Mouse (Mus musculus) left cerebral cortex, adult 8-10 months (tissue): ENCODE measurements at regions not wholly inside any gene's neighbourhood (a gene's known extent, or its start where the extent isn't known, plus 50 kb on each side); places are given as distances from the start of the nearest gene placed in this dataset.

Source experiments
- DNase-seq, 2 experiments: peaks; one replicate each; pipeline ENCODE4 v3.0.0; 2022; ENCODE audit warnings: low spot score in 2 of 2

DNA sequence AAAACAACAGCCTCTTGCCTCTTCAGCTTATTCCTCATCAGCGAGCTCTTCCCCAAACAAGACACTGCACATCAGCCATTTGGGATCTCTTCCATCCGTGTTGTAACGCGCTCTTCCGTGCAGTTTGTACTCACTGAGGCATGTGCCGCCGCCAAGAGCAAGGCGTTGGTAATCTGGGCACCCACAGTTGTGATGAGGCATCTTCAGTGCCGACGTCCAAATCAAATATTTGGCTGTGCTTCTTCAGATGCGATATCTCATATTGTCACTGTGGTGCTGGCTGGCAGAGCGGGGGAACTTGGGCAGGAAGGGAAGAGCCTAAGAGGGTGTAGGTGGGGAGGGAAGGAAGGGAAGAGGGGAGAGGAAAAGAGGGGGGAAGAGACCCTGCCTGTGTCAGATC lies 439.2 kb downstream of the Tmem182 start:
- peak in 1 of 2 experiments; percentile 11 for DNase-seq

DNA sequence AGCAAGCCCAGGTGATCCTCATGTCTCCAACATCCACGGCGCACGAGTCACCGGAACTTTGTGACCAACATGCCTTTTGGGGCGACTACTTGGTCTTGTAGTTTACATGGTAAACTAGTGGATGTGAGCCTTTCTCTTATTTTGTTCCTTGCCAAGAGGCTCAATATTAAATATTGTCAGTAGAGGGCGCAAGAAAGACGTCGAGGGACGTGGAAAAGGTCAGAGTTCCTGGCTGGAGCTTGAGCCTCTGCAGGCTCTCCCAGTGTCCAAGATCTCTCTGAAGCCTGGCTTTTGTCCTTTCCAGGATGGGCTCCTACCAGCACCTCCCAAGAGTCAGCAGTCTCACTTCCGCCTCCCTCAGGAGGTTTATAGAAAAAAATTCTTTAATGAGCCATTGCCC lies 458.8 kb downstream of the Tmem182 start:
- no peak for DNase-seq

DNA sequence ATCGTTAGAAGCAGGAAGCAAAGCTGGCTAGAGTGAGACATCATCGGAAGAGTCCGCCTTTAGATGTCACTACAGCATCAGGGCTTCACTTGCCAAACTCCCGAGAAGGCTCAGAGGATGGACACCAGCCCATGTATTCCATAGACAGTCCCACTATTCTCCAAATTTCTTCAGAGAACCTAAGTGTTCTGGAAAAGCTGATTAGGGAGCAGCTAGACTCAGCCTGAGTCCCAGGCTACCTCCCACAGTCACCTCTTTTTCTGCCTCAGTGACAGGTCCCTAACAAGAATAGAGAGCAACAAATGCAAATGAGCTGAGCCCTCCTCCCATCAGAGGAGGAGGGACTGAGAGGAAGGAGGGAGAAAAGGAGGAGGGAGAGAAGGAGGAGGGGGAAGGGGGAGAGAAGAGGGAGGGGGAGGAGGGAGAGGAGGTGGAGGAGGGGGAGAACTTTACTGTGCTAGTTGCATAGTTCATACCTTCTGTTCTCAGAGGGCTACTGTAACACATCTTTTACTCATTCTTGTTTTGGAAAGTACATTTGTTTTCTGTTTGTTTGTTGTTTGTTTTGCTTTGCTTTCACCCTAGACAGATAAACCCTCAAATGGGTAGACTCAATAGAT lies 465.8 kb downstream of the Tmem182 start:
- no peak for DNase-seq

DNA sequence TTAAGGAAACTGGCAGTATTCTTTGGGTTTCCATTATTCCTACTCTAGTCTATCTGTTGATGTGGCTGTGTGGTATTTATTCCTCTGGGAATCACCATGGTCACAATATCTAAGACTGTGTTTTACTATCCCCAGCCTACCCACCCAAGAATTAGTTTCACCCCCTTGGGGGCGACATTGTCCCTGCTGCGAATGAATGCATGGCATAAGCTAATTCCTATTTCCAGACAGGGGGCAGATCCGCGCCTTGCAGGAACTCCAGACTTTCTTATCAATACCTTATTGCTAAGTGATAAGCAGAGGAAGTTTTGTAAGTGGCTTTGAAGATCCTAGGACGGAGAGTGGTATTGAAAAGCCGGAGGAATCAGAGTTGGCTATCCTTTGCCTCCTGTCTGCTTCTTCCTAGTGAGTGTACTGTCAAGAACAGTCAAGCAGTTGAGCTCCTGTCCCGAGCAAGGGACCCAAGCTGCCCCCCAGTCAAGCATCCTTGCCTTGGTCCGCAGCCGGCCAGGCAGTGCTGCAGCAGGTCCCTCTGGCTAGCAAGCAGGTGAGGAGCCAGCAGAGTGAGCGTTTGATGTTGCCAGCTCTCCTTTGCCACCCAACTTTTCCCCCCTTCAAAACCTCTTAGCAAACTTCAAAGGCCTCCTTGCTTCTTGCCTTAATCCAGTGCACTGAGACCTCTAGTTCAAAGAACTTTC lies 469.3 kb downstream of the Tmem182 start:
- no peak for DNase-seq

DNA sequence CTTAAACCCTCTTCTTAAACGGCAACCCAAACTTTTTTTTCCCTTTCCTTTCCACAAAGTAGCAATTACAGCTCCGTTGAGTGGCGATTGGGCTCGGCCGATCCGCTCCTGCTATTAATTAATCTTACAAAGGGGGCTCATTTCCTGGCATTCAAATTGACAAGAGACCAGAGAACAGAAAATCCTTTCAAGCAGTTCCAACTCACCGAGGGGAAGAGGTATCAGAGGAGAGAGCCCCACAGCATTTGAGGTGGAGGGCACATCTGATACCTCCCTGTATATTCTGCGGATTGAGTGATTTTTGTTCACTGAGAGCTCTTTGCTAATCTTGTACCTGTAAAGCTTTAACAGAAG lies 469.8 kb downstream of the Tmem182 start:
- DNase-seq = no peak

DNA sequence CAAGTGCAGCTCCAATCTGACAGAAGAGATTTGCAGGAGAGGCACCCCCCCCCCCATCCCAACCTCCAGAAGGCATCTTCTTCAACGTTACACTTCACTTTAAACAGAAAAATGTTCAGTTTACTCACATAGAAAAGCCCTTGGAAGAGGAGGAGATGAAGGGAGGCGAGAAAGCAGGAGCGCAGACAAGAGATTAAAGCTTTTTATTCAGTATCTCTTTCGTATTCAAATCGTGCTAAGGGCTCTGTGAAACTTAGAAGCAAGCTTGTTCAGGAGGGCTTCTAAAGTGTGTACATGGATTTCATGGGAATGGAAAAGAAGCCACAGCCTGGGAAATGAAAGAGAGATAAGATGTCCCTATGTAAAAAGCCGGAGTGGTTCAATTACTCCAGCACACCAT lies 470.2 kb downstream of the Tmem182 start:
- no peak for DNase-seq

DNA sequence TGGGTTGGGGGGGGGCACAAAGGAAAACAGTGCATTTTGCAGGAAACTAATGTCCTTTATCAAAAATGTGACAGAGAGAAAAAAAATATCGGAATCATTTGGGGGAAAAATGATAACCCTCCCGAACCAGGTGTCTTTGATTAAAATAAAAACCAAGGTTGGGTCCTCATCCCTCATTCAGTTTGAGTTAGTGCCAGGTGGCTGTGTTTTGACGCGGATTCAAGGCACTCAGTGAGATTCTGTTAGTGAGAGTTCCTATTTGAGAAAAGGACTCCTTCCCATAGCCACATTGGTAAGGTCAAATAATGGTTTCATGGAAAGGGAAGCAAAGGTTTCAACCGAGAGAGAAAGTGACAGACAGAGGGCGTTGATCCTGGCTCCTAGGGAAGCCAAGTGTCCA lies 470.9 kb downstream of the Tmem182 start:
- DNase-seq = no peak

DNA sequence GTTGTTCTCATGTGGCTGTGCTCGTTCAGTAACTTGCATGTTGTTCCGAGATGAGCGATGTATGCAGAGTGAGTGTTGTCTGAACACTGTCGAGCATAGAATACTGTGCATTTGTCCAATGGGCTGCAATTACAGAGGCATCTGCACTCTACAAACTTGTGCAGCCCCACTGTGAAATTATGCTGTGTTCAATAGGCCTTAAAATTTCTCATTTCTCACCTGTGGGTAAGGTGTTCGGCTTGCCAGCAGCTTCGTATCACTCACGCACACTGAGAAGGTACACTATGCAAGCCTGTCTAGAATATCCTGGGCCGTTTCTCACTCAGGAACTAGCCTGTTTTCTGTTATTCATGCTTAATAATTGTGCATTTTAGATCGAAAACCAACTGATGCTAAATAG lies 479.8 kb downstream of the Tmem182 start:
- DNase-seq = no peak

DNA sequence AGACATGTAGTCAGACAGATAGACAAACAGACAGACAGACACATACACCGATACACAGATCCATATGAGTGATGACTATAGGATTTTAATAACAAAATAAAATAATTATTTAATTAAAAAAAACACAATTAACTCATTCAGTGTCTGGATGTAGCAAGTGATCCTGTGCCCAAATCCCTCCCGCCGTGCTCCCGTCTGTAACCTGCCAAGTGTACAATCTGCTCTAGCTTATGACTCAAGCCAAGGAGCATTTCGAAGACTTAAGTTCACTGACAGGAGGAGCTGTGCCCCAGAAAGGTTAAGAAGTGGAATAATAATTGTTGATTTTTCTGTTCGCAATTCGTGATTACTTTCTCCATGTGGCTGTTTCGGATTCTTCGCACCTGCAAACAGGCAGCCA lies 480.8 kb downstream of the Tmem182 start:
- DNase-seq = no peak

DNA sequence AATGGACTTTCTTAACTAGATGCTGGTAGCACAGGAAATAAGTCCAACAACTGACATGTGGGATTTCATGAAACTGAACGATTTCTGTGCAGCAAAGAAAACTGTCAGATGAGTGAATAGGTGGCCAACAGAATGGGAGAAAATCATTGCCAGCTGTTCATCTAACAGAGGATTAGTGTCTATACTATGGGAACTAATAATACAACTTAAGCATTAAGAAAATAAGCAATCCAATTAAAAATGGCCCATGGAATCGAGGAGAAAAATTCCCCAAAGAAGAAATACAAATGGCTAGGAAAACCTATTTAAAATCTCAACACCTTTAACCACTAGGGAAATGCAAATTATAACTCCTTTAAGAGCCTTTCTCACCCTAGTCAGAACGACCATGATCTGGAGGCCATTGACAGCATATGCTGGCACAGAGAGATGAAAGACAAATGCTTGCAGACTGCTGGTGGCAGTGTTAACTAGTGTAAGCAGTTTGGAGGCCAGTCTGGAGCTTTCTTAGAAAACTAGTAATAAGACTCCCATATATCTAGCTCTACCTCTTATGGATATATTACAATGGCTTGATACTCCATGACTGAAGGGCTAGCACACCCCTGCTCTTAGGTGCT lies 521.6 kb downstream of the Tmem182 start:
- no peak for DNase-seq

DNA sequence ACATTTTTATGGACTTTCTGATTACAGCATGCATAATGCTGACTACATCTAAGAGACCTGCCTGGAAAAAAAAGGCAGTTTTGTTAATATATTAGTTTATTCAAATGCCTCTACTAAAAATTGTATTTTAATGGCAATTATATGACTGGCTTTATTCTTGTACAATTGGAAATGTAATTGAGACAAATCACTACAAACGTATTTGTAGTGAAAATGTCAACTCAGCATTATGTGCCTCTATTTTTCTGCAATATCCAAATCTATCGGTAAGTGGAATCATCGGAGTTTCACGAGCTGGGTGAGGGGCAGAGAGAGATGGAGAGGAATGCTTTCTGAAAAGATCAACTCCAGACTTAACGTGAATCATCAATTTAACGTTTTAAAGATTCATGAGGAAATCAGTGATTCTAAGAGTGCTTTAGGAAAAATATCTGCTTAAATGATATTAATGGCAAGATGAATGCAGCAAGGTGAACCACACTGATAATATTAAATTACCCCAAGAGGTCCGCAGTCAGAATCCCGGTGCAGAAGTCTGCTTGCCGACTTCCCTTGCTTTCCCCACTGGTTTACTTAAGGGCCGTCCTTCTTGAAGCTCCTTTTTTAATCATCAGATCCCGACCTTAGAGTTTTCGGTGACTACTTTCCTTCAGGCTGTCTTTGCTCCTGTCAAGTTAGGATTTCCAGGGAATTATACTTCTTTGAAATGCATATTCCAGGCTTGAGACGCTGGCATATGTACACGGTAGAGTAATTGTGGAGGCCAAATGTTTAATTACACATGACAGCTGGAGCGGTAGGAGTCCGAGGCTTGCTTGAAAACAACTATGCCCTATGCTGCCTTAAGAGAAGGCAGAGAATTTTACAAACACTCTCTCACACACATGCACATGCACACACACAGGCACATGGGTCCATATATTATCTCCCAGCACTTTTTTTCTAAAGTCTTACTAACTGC lies 544.7 kb downstream of the Tmem182 start:
- DNase-seq = no peak

DNA sequence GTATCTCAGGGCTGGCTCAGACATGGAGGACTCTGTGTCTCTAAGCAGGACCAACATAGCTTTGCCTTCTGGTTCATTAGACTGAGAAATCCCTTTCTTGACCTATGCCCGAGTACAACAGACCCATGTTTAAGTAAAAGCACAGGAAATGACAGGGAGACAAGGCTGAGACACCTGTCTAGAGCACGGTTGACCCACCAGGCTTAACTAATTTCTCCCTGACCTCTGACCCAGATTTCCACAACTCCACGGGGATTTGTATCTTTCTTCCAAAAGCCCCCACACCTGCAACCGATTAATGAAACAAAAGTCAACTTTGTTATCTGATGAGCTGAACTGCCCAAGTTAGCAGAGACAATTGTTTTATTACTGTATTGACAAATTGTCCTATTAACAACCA lies 553.7 kb downstream of the Tmem182 start:
- DNase-seq = no peak

DNA sequence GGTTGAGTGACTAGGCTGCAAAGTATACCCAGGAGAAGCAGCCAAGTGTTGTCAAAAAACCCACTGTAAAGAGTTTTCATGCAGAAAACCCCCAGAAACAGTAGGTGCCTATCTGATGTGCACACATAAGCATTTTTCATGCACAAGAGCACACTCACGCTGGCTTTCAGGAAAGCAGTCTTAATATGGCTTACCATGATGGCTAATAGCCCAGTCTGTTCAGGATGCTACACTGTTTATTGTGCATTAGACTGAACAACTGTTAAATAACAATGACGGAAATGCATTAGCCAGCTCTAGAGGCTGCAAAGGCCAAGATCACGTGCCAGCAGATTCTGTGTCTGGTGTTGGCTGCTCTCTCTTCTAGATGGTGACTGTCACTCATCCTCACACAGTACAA lies 556.1 kb downstream of the Tmem182 start:
- DNase-seq = no peak

DNA sequence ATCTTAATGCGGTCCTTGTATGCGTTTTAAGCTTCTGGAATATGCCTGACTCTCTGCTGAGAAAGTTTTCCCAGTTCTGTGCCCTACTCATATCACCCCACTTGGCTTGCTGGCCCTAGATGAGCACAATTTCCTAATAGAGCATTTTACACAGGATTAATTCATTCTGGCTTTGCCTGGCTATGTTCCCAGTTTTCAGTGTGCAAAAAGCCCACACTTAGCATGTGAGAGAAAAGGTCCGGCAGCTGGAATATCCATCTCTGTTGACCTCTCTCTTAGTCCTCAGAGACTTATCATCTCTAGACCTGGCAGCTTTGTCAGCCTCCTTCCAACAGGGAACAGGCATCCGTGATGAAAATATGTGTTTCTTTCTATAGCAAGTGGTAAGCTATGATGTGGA lies 574.6 kb downstream of the Tmem182 start:
- no peak for DNase-seq

DNA sequence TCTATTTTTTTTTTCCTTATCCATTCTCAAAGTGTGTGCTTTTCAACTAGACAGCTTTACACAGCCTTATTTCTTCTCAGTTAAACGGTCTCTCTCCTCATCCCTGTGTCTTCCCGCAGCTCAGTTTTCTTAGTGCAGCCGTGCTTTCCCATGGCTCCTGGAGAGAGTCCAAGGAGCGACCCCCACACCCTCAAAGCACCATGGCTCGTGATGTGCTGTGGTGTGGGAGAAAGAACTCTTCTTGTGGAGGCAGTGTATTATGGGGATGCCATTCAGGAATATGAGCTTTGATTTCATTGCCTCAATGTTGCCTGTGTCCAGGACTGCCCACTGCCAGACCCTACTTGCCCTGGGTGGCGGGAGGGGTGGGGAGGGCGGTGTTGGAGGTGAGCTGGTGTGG lies 576.1 kb downstream of the Tmem182 start:
- DNase-seq = no peak

DNA sequence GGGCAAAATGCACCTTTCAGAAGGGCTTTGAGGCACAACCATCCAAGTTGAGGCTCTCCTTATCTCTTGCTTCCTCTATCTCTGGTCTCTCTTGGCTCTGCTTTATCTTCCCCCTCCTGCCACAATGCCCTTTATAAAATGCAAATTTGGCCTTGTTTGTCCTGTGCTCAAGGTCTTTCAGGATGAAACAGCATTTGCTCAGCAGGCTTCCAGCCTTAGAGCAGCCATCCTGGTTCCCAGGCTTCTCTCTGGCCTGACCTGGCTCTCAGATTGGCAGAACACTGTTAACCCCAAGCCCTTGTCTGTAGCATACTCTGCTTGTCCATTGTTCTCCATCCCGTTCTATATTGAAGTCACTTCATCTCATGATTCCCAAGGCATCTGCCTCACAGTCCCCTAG lies 579.3 kb downstream of the Tmem182 start:
- DNase-seq = no peak

DNA sequence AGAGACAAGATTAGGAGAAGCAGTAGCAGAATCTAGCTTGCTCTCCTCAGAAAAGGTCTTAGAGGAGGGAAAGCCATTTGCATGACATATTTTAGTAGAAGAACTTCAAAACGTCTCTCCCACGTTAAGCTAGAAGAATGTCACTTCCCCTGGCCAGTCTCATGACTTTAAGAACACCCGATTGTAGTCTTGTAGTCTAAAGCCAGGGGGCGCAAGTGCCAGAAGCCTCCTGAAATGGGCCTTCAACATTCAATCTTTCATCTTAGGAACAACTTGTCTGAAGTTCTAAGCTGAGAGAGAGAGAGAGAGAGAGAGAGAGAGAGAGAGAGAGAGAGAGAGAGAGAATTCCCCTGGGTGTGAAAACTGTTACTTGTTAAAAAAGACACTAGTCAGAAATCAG lies 581.0 kb downstream of the Tmem182 start:
- DNase-seq = no peak

DNA sequence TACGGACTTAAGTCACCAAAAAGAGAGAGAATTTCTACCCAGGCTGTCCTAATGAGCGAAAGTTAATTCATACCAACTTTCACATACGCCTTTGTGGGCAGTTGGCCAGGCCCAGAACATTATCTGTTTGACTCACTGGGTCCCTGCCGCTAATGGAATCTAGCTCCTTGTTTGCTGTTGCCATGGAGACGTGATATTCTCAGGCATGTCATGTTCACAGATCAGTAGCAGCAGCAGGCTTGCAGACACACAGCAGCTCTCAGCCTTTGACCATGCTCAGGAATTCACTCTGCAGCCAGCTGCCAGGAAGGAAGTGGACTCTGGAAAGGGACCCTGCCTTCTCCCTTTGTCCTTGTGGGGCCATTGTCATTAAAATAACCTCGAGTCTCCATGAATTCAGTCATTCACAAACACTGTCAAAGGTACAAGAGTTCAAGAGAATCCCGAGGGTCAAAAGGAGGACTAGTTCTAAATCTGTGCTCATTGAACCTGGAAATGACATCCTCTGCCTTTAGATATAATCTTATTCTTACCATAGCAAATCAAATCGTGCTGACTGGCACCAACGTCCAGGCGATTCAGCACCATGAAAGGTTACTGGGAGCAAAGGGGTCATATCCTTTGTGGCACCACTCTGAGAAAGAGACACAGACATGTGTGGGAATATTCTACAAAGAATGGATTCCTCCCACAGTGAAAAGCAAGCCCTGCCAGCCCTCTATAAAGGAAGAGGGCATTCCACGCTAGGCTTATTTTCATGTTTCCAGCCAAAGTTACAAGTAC lies 584.9 kb downstream of the Tmem182 start:
- DNase-seq = peak in 1 of 2 experiments; percentile 43

DNA sequence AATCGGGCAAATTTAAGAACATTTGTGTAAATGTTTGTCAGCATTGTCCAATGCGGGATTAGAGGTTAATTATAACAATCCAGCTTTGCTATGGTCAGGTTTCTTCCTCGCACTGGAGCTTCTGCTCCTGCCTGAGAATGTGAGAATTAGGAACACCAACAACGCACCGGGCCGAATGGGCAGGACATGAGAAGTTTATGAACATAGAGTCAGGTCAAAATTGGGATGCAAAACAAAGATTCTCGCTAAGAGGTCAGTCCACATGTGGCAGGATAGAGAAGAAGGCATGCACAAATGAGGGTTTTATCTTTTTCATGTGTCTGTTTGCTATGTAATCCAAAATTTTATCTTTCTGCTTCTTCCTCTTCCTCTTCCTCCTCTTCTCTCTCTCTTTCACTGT lies 585.7 kb downstream of the Tmem182 start:
- DNase-seq = no peak

DNA sequence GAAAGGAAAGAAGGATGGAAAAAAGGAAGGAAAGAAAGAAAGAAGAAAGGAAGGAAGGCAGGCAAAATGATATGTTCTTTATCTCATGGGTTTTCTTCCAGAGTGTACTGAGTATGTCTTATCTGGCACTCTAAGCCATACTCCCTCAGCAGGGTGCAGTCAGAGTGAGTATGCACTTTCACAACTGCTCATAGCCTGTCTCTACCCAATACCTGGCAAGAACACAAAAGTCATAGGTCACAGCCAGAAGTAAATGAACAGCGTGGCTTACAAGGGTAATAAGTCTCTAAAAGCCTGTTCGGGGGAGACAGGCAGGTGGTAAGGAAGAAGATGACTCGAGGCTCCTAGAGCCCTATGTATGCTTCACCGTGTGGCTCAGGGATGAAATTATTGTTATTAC lies 587.9 kb downstream of the Tmem182 start:
- DNase-seq = no peak

DNA sequence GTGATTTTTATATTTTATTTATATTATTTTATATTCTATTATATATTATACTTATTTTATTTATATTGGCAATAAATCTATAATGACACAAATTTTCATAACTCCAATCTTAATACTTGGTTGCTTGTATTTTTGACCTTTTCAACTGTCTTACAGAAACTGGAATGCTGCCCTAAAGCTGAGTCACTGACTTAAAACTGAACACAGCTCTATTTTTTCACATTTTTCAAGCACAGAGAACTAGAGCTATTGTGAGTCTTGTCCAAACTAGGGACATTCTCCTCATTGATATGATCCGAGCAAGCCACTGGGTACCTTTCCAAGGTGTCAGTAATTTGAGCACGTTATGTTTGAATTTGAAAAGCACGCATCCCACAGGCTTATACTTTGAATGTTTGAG lies 589.7 kb downstream of the Tmem182 start:
- no peak for DNase-seq
